Mouse (Mus musculus) spleen, embryonic (tissue): ENCODE measurements around the gene Sema4a.
"Not testable (repeated sequence)": the region's sequence is repeated elsewhere in the genome, so short reads cannot be mapped to it uniquely, and the experiment has no call there.

Experiments
- CTCF ChIA-PET: fragments of 350-600 bp; sonication (Branson Sonifier 250); formaldehyde crosslinking; loops from one replicate; lab custom pipeline; 2022; lab: Charles Lee

The Sema4a gene

DNA sequence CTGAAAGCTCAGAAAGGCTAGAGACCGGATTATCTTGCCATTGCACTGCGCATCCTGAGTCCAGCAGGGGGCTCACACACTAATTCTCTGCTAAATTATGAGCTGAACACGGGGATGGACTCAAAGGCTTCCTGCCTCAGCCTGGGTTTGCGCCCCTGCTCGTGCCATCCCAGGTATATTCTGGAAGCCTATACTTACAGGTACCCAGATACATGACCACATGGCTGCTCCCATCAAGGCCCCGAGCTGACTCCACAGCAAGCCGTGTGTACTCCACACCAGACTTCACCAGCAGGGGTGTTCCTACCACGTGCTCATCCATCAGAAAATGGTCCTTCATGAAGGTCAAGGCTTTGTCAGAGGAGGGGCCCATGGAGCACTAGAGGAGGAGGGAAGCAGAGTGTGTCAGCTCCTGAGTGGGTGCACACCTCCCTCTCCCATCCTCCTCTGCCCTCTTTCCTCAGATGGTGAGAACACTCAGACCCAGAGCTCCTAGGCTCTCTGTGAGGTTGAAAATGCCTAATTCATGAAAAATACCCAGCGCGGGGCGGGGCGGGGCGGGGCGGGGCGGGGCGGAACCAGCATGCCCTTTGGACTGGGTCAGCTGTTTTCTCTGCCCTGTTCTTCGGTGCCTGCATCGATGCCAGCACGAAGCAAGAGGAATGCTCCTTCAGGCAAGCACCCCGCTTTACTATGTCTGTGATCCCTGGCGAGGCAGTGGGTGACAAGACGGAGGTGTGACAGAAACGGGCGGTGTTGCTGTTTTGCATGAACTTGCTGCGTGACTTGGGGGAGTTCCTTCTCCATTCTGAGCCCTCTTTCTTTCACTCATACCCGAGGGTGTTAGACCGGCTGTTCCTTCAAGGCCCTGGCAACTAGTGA is 20.2 kb downstream of the Sema4a start:
- CTCF ChIA-PET = interaction anchor here (0.6 to 1.1 kb wide), 5 partner anchors 24 to 33 kb away, joined by 3 to 4 read pairs (median 3); partner anchors contain the start of gene Pmf1

GRCm38 (mm10) chr3:88439582-88439981 is 21.4 kb downstream of the Sema4a start:
- CTCF ChIA-PET = interaction anchor here (0.6 to 0.7 kb wide), 2 partner anchors 33 kb away, joined by 3 to 6 read pairs; no protein-coding TSS in a partner anchor

- CTCF ChIA-PET = interaction anchor here (1.3 to 1.6 kb wide), 2 partner anchors 30 to 32 kb away, joined by 5 read pairs; no protein-coding TSS in a partner anchor
Measured at GRCm38 (mm10) chr3:88437454-88437853, 23.5 kb downstream of the Sema4a start.

GRCm38 (mm10) chr3:88436395-88437201 is 24.4 kb downstream of the Sema4a start:
- CTCF ChIA-PET = interaction anchor here (1.3 to 1.6 kb wide), 4 partner anchors 12 to 41 kb away, joined by 3 to 7 read pairs (median 5); no protein-coding TSS in a partner anchor

DNA sequence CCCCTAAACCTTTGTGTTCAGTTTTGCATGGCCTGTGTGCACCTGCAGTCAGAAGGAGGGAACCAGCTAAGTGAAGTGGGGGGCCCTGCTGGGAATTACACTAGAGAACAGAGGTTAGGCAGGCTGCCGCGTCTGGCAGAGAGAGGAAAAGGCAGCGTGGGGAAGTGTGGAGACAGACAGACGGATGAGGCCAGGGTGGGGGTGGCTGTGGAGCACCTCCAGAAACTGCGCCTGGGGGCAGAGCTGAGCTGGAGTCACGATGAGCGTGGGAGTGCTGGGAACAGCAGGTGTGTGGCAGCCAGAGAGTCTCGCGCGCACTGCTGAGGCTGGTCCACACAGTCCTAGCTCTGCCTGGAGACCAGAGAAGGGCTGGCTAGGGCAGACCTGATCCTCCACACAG is 25.5 kb downstream of the Sema4a start:
- CTCF ChIA-PET = interaction anchor here (1.6 kb wide), 2 partner anchors 14 to 42 kb away, joined by 3 to 7 read pairs; no protein-coding TSS in a partner anchor

DNA sequence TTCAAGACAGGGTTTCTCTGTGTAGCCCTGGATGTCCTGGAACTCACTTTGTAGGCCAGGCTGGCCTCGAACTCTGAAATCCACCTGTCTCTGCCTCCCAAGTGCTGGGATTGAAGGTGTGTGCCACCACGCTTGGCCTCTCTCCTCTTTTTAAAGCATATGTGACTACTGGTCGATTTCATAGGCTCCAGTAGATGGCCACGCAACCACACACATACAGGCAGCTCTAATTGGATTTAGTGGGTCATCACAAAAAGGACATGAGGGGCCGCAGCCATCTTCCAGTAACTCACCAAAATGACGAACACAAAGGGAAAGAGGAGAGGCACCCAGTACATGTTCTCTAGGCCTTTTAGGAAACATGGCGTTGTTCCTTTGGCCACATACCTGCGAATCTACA is 32.3 kb downstream of the Sema4a start:
- CTCF ChIA-PET = not testable (repeated sequence)

DNA sequence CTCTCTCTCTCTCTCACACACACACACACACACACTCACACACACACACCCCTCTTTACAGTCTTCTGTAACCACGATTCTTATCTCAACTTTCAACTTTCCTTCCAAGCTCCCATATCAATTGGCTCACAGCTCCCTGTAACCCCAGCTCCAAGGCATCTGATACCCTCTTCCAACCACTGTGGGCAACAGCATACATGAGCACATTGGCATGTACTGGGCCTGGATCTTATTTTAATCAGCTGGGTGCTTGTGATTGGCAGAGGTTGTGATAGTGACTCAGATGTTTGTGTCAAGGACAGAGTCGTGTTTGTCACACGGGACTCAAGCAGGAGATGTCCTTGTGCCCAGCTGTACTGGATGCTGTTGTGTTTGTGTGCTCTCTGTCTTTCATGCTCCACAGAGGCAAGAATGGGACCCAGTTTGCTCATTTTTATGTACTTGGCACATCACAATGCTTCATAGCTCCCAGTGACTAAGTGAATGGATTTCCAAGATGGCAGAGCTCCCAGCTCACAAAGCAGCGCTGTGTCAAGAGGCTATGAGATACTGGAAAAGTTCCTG is 33.6 kb downstream of the Sema4a start:
- CTCF ChIA-PET = interaction anchor here (0.6 kb wide), 1 partner anchor 29 kb away, joined by 3 read pairs; no protein-coding TSS in a partner anchor

DNA sequence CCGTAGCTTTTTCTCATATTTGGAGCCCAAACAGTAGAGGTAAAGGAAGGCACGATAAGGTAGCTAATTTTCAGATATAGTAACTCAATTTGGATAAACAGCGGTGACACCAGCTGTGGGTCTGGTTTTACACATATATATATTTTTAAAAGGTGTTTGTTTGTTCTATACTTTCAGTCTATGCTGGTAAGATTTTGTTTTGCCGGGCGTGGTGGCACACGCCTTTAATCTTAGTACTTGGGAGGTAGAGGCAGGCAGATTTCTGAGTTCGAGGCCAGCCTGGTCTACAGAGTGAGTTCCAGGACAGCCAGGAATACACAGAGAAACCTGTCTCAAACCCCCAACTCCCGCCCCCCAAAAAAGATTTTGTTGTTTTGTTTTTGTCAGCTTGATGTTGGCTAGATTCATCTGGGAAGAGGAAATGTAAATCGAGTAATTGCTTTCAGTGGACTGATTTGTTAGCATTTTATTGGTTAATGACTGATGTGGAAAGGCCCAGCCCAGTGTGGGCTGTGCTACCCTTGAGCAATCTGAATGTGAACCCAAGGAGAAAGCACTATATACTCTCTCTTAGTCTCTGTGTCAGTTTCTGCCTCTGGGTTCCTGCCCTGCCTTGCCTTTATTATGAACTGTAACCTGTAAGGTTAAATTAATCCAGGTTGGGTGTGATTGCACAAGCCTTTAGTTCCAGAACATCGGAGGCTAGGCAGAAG is 35.1 kb downstream of the Sema4a start:
- CTCF ChIA-PET = interaction anchor here (0.6 to 0.8 kb wide), 2 partner anchors 44 to 419 kb away, joined by 3 to 4 read pairs; no protein-coding TSS in a partner anchor

- CTCF ChIA-PET = interaction anchor here (0.7 kb wide), 1 partner anchor 107 kb away, joined by 3 read pairs; the partner anchor contains the start of gene Mex3a
Measured at GRCm38 (mm10) chr3:88425330-88425689, 35.7 kb downstream of the Sema4a start.

- CTCF ChIA-PET = interaction anchor here (0.7 kb wide), 1 partner anchor 107 kb away, joined by 3 read pairs; the partner anchor contains the start of gene Mex3a
Measured at GRCm38 (mm10) chr3:88424605-88425329, 36.2 kb downstream of the Sema4a start, which contains the start of gene Slc25a44. Gene Slc25a44 (minus strand): TSS chr3:88425139.

GRCm38 (mm10) chr3:88422020-88422720 is 38.8 kb downstream of the Sema4a start:
- CTCF ChIA-PET = no interaction called here

GRCm38 (mm10) chr3:88420771-88421170 is 40.2 kb downstream of the Sema4a start:
- CTCF ChIA-PET = no interaction called here

GRCm38 (mm10) chr3:88418016-88418415 is 43.0 kb downstream of the Sema4a start:
- CTCF ChIA-PET = no interaction called here

DNA sequence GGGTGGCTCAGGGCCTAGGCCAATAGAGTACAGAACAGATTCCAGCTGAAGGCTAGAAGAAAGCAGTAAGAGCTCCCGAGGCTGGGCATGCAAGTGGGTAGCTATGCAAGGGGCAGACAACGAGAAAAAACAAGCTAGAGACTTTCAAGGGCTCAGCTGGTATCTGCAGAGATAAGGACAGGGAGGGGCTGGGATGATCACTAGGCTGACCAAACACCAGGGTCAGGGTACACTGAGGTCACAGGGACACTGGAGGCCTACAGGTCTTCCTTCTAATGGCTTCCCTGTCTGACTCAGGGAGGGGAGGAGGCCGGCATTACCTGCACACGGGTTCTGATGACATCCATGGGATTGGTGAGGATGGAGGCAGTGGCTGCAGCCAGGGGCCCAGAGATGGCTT is 45.3 kb downstream of the Sema4a start:
- CTCF ChIA-PET = no interaction called here

DNA sequence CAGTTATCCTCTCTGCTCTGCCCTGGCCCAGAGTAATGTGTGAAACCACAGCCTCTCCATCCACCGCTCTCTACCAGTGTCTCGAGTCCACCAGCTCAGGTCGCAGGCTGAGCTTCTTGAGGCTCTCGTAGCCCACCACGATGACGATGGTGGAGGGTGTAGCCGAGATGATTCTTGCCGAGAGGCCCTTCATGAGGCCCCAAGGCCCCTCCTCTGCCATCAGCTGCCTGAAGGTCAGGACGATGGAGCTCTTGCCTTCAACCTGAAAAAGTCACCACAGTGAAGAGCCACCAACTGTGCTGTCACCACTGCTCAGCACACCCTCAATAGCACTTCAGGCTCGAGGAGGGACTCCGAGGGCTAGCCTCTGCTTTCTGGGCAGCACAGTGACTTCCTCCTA is 48.3 kb downstream of the Sema4a start:
- CTCF ChIA-PET = no interaction called here

GRCm38 (mm10) chr3:88411681-88412080 is 49.3 kb downstream of the Sema4a start:
- CTCF ChIA-PET = no interaction called here

GRCm38 (mm10) chr3:88410645-88411031 is 50.3 kb downstream of the Sema4a start:
- CTCF ChIA-PET = interaction anchor here (0.7 to 1.0 kb wide), 4 partner anchors 13 to 253 kb away, joined by 3 to 6 read pairs (median 3); no protein-coding TSS in a partner anchor

DNA sequence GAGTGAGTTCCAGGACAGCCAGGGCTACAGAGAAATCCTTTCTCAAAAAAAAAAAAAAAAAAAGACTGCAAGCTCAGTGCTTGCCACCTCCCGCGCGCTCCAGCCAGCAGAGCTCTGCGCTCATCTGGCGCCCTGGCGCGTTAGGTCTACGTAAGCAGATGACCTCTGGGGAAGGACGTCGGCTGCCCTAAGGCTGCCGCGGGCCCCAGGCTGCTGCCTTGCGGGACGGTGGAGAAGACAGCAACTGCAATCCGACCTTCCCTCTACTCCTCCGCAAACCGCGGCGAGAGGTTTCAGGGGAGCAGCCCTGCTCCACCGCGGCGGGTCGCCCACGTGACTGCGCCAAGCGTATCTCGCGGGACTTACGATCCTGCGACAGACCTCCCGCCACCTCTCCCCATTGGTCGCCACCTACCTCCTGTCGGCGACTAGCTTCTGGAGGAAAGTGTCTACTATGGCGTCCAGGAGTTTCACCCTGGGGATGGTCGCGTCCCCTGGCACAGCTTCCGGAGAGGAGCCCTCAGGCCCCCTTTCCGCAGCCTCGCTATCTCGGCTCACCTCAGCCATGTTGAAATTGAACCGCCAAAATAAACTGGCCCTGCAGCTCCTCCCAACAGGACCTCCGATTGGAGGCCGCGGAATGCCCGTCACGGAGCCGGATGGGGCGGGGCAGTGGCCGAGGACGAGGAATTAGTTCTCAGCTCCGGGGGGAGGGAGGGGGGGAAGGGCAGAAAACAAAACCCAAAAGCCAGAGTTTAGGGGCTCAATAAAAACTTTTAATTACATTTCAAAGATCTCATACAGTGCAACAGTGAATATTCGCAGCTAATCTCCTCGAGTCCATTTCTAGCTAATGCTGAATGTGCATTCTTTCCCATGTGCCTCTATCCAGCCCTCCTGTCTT is 51.0 kb downstream of the Sema4a start, which contains the start of gene Pmf1:
TSS of gene Pmf1 (minus strand) at position 591 of the 904 bp plus-strand sequence.
- CTCF ChIA-PET = interaction anchor here (0.7 to 1.1 kb wide), 5 partner anchors 14 to 252 kb away, joined by 3 to 6 read pairs (median 3); no protein-coding TSS in a partner anchor
